Mouse (Mus musculus): ENCODE data around the gene Sphk2. TPM values are rescaled to one million over a fixed set of nuclear protein-coding genes. Genes with fewer than 3 reads are reported as not detected.

Sphk2 gene
- polyA plus RNA-seq, 1 experiment from 2014 or later, result 36.0 TPM

DNA sequence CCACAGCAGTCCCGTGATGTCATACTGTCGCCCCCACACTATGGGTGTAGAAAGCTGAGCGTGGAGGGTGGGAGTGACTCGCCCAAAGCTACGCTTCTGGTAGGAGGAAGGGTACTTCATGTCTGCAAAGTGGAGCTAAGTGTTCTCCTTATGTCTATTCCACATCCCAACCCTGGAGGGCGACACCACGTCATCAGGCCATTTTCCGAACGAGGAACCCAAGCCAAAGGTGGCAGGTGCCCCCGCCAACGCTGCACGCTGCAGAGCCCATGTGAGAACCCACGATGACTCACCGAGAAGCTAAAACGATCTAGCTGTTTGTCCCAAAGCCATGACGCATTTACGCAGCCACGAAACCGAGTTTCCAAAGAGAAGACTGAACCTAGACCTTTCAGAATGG, 24.5 kb upstream of the Sphk2 start:
- ATAC-seq (ENCODE audit: low FRiP score, low read depth), result no peak
- H3K4me3 ChIP-seq, result peak overlapping the region; percentile 40
- no peaks in the 10 kb centered on the region for H3K27me3 ChIP-seq
- no peak overlapping the region for H3K27ac ChIP-seq
- H3K9ac ChIP-seq, result peak overlapping the region; percentile 43
- no peaks in the 10 kb centered on the region for H3K4me1 ChIP-seq
- WGBS, result 37% methylated on average over 19 of the region's 19 CpGs
- H3K4me2 ChIP-seq (replicated peaks), result peak overlapping the region; percentile 58
- H3K9me3 ChIP-seq, result peaks cover 6% of the 10 kb centered on the region; the same call in 1 of the 2 replicates
- no peaks in the 10 kb centered on the region for H3K36me3 ChIP-seq

- no peak overlapping the region for H3K27ac ChIP-seq
- H3K4me2 ChIP-seq (replicated peaks), result peak overlapping the region; percentile 58
- H3K9ac ChIP-seq, result peak overlapping the region; percentile 43
- H3K4me3 ChIP-seq, result peak overlapping the region; percentile 40
- no peaks in the 10 kb centered on the region for H3K4me1 ChIP-seq
- H3K36me3 ChIP-seq, result no peaks in the 10 kb centered on the region
- H3K27me3 ChIP-seq, result no peaks in the 10 kb centered on the region
- ATAC-seq (ENCODE audit: low FRiP score, low read depth), result 0 out of 2 replicates have a peak, but pooled peaks have one; percentile 35
- H3K9me3 ChIP-seq, result peaks cover 3% of the 10 kb centered on the region; the same call in 1 of the 2 replicates
- WGBS, result 29% methylated on average over 11 of the region's 11 CpGs
These were observed 24.0 kb upstream of the Sphk2 start for GRCm38 (mm10) chr7:45741777-45742176.

GRCm38 (mm10) chr7:45741308-45741707, 23.5 kb upstream of the Sphk2 start:
- H3K4me3 ChIP-seq, result peak overlapping the region; percentile 40; the same call in 1 of the 2 replicates
- peak overlapping the region; percentile 58 for H3K4me2 ChIP-seq (replicated peaks)
- no peaks in the 10 kb centered on the region for H3K9me3 ChIP-seq
- no peaks in the 10 kb centered on the region for H3K36me3 ChIP-seq
- 86% methylated on average over 12 of the region's 12 CpGs for WGBS
- H3K9ac ChIP-seq, result peak overlapping the region; percentile 43
- ATAC-seq (ENCODE audit: low FRiP score, low read depth), result no peak
- no peaks in the 10 kb centered on the region for H3K4me1 ChIP-seq
- H3K27ac ChIP-seq, result no peak overlapping the region
- no peaks in the 10 kb centered on the region for H3K27me3 ChIP-seq

DNA sequence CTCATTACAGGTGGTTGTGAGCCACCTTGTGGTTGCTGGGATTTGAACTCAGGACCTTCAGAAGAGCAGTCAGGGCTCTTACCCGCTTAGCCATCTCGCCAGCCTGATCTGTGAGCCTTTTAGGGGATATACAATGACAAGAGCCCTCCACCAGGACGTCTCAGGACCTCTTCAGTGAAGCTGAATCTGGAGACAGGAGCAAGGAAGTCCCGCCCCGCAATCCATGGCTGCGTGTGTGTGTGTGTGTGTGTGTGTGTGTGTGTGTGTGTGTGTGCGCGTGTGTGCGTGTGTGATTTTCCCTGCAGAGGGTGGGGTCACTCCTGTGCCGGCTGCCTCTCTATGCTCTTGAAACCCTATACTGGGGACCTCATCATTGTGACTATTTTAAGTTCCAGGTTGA, 22.0 kb upstream of the Sphk2 start:
- WGBS, result 67% methylated on average over 10 of the region's 10 CpGs
- no peaks in the 10 kb centered on the region for H3K4me1 ChIP-seq
- no peak overlapping the region for H3K9ac ChIP-seq
- no peak for ATAC-seq (ENCODE audit: low FRiP score, low read depth)
- no peak overlapping the region for H3K4me2 ChIP-seq (replicated peaks)
- H3K36me3 ChIP-seq, result no peaks in the 10 kb centered on the region
- no peaks in the 10 kb centered on the region for H3K9me3 ChIP-seq
- H3K4me3 ChIP-seq, result no peak overlapping the region
- no peaks in the 10 kb centered on the region for H3K27me3 ChIP-seq
- no peak overlapping the region for H3K27ac ChIP-seq

DNA sequence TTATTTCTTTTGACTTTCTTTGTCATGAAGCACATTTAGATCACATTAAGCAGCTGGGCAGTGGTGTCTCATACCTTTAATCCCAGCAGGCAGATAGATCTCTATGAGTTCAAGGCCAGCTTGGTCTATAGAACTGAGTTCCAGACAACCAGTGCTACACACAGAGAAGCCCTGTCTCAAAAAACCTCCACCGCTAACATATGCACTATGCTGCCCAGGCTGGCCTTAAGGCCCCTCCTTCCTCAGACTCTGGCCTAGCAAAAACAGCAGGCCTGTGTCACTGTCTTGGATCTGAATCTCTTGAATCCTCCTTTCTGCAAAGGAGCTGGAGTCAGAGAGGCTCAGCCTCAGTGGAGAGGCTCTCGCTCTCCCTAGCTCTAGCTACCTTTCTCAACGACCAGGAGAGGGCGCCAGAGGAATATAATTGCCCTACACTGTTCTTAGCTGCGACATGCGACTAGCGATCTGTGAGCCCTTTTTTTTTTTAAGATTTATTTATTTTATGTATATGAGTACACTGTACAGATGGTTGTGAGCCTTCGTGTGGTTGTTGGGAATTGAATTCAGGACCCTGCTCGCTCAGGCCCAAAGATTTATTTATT, 21.5 kb upstream of the Sphk2 start:
- Histone ChIP-seq H3K4me1 (no peaks in the 10 kb centered on the region), H3K9me3 (no peaks in the 10 kb centered on the region), H3K27me3 (no peaks in the 10 kb centered on the region), H3K4me3 (no peak overlapping the region), H3K9ac (no peak overlapping the region), H3K27ac (no peak overlapping the region), H3K4me2 (replicated peaks) (no peak overlapping the region), H3K36me3 (no peaks in the 10 kb centered on the region)
- peak; percentile 83; the same call in 1 of the 2 replicates for ATAC-seq (ENCODE audit: low FRiP score, low read depth)
- 7% methylated on average over 9 of the region's 9 CpGs for whole genome bisulfite sequencing

DNA sequence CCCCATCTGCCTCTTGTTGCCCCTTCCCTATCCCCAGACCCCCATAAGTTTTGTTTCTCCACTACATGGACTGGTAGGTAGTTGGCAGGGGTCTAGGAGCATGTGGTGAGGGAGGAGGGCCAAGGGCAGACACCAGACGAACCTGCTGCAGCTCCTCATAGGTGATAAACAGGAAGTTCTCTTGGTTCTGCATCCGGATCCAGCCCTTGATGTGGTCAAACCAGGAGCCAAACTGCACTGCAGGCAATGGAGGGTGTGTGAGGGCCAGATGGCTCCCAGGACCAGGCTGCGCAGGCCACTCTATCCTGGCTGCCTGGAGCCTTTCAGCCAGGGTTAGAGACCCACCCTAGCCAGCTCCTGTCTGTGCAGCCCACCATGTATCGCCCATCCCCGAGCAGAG, 15.7 kb upstream of the Sphk2 start:
- Histone ChIP-seq H3K27ac (no peak overlapping the region), H3K36me3 (peaks cover 9% of the 10 kb centered on the region), H3K4me1 (peaks cover 11% of the 10 kb centered on the region), H3K9me3 (no peaks in the 10 kb centered on the region), H3K27me3 (no peaks in the 10 kb centered on the region), H3K4me2 (replicated peaks) (no peak overlapping the region), H3K9ac (no peak overlapping the region), H3K4me3 (no peak overlapping the region)
- 75% methylated on average over 5 of the region's 5 CpGs for WGBS
- ATAC-seq (ENCODE audit: low FRiP score, low read depth), result no peak

DNA sequence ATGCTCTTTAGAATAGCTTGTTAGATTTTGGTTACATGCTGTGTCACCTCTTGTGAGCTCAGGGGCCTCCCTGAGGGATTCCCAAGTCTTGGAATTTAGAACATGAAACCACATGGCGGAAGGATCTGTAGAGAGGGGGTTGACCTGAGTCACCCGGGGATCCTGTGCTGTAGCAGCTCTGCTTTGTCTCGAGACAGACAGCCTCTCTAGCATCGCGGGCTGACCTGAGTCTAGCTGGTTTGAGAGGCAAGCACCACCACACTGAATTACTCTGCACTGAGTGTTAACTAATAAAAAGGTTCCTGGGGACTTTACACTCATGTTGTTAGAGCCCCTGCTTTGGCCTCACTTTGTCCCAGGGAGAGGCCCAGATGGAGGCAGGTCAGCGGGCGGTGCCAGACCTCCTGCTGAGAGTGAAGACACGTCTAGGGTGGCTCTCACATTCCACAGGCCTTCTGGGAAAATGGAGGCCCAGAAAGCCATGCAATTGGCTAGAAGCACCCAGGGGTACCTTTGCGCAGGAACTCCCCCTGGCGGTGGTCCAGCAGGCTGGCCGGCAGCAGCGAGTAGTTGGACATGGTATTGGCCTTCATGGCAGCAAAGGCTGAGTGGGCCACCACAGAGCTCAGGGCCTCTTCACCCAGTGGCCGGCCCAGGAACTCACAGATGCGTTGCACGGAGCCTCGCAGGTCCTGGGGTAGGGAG, 13.1 kb upstream of the Sphk2 start:
- Histone ChIP-seq H3K9me3 (no peaks in the 10 kb centered on the region), H3K9ac (no peak overlapping the region), H3K4me2 (replicated peaks) (no peak overlapping the region), H3K4me3 (no peak overlapping the region), H3K27me3 (no peaks in the 10 kb centered on the region), H3K4me1 (peaks cover 11% of the 10 kb centered on the region), H3K36me3 (peaks cover 31% of the 10 kb centered on the region), H3K27ac (peak overlapping the region; percentile 33; the same call in 1 of the 2 replicates)
- peak; percentile 54; the same call in 1 of the 2 replicates for ATAC-seq (ENCODE audit: low FRiP score, low read depth)
- 14% methylated on average over 16 of the region's 16 CpGs for WGBS

GRCm38 (mm10) chr7:45727625-45728024, 9.8 kb upstream of the Sphk2 start:
- H3K9me3 ChIP-seq, result no peaks in the 10 kb centered on the region
- H3K27ac ChIP-seq, result no peak overlapping the region
- H3K4me3 ChIP-seq, result no peak overlapping the region
- no peak overlapping the region for H3K4me2 ChIP-seq (replicated peaks)
- no peak for ATAC-seq (ENCODE audit: low FRiP score, low read depth)
- peaks cover 11% of the 10 kb centered on the region for H3K4me1 ChIP-seq
- 83% methylated on average over 3 of the region's 3 CpGs for WGBS
- no peaks in the 10 kb centered on the region for H3K27me3 ChIP-seq
- peaks cover 64% of the 10 kb centered on the region for H3K36me3 ChIP-seq
- no peak overlapping the region for H3K9ac ChIP-seq

DNA sequence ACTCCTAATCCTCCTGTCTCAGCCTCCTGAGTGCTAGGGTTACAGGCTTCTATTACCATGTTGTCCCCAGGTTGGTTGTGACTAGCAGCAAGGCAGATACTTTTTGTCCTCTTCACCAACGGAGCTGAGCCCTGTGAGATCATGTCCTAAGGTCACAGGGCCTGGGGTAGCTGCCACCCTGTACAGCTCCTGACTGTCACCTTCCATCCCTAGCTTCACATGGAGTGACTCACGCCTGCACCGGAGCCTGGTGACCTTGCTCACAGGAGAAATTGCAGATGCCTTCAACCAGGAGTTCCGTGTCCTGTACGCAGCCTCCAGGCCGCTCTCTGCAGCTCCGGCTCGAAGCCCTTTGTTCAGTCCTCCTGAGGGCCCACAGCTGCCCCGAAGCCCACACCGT, 8.6 kb upstream of the Sphk2 start:
- 89% methylated on average over 10 of the region's 10 CpGs for WGBS
- peaks cover 76% of the 10 kb centered on the region for H3K36me3 ChIP-seq
- no peak for ATAC-seq (ENCODE audit: low FRiP score, low read depth)
- no peak overlapping the region for H3K4me3 ChIP-seq
- no peak overlapping the region for H3K9ac ChIP-seq
- no peaks in the 10 kb centered on the region for H3K9me3 ChIP-seq
- H3K27ac ChIP-seq, result no peak overlapping the region
- no peak overlapping the region for H3K4me2 ChIP-seq (replicated peaks)
- H3K4me1 ChIP-seq, result peaks cover 11% of the 10 kb centered on the region
- no peaks in the 10 kb centered on the region for H3K27me3 ChIP-seq

DNA sequence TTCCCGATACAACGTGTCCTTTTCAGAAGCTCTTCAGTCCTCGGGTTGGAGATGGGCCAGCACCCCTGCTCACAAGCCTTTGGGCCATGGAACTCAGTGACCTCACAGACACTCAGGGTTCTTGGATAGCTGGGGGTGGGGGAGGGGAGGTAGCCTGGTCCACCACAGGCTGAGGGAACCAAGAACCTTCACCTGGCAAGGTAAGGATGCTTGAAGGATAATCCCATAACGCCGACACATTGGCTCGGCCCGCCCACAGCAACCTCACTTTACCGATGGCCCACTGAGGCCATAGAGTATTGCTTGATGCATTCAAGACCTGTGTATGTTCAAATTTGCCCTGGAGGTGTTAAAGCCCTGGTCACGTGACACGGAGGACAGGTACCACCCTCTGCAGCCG, 7.9 kb upstream of the Sphk2 start, which contains the start of gene Spaca4:
Spaca4 (minus strand) TSS at position 101 of the 400 bp plus-strand sequence.
- Histone ChIP-seq H3K4me1 (peaks cover 9% of the 10 kb centered on the region), H3K9ac (no peak within 1 kb of the TSS; the same call in 1 of the 2 replicates), H3K27me3 (no peaks in the 10 kb centered on the region), H3K4me3 (no peak within 1 kb of the TSS), H3K36me3 (peaks cover 83% of the 10 kb centered on the region), H3K27ac (no peak within 1 kb of the TSS), H3K9me3 (no peaks in the 10 kb centered on the region), H3K4me2 (replicated peaks) (no peak within 1 kb of the TSS)
- 91% methylated on average over 11 of the region's 11 CpGs for WGBS
- ATAC-seq (ENCODE audit: low FRiP score, low read depth), result no peak

- Histone ChIP-seq H3K4me1 (peaks cover 8% of the 10 kb centered on the region; the same call in 1 of the 2 replicates), H3K27me3 (no peaks in the 10 kb centered on the region), H3K9ac (no peak overlapping the region; the same call in 1 of the 2 replicates), H3K27ac (no peak overlapping the region), H3K4me2 (replicated peaks) (no peak overlapping the region), H3K36me3 (peaks cover 89% of the 10 kb centered on the region), H3K4me3 (no peak overlapping the region), H3K9me3 (no peaks in the 10 kb centered on the region)
- no peak for ATAC-seq (ENCODE audit: low FRiP score, low read depth)
- 91% methylated on average over 9 of the region's 9 CpGs for WGBS
These were observed 7.3 kb upstream of the Sphk2 start for GRCm38 (mm10) chr7:45725151-45725550.

- H3K27ac ChIP-seq, result no peak overlapping the region
- no peaks in the 10 kb centered on the region for H3K27me3 ChIP-seq
- no peak overlapping the region for H3K9ac ChIP-seq
- H3K9me3 ChIP-seq, result no peaks in the 10 kb centered on the region
- H3K4me2 ChIP-seq (replicated peaks), result no peak overlapping the region
- WGBS, result 94% methylated on average over 14 of the region's 14 CpGs
- no peak overlapping the region for H3K4me3 ChIP-seq
- ATAC-seq (ENCODE audit: low FRiP score, low read depth), result no peak
- peaks cover 22% of the 10 kb centered on the region for H3K4me1 ChIP-seq
- H3K36me3 ChIP-seq, result peaks cover 93% of the 10 kb centered on the region
These were observed 6.0 kb upstream of the Sphk2 start for GRCm38 (mm10) chr7:45723781-45724180.

All from limb, embryonic 13.5 days (tissue).